8 mouse cellular contexts compared by ENCODE assay signal in genomic region chr7:31155296-31156033, GRCm38 (mm10). TPM values are rescaled to one million over a fixed set of nuclear protein-coding genes. Genes with fewer than 3 reads are reported as not detected.
DNase-seq lines count a peak whose midpoint lies in the region; ATAC-seq and TF ChIP-seq lines count a peak whose summit lies in the region.

Gene Gramd1a, minus strand, starts transcription at chr7:31155896.

- no peaks in the 10 kb centered on the region for H3K9me3 ChIP-seq in lung, embryonic 15.5 days
- H3K9me3 ChIP-seq in embryonic facial prominence, embryonic 10.5 days, result no peaks in the 10 kb centered on the region
- 0 out of 2 replicates have a peak, but pooled peaks cover 2% of the 10 kb centered on the region for H3K9me3 ChIP-seq in heart, embryonic 10.5 days
- H3K9me3 ChIP-seq in liver, postnatal 0 days (ENCODE audit: low read length), result no peaks in the 10 kb centered on the region
- H3K9me3 ChIP-seq in stomach, postnatal 0 days (ENCODE audit: control insufficient read depth, low read length), result no peaks in the 10 kb centered on the region

- H3K4me2 ChIP-seq in lung, embryonic 15.5 days, result no peak within 1 kb of the TSS
- peak within 1 kb of the TSS; percentile 53 for H3K4me2 ChIP-seq in liver, postnatal 0 days (ENCODE audit: low read depth, low read length)
- no peak within 1 kb of the TSS for H3K4me2 ChIP-seq in stomach, postnatal 0 days (replicated peaks; ENCODE audit: low read depth)

- H3K4me3 ChIP-seq in lung, embryonic 15.5 days, result no peak within 1 kb of the TSS
- peak within 1 kb of the TSS; percentile 32 for H3K4me3 ChIP-seq in embryonic facial prominence, embryonic 10.5 days
- H3K4me3 ChIP-seq in heart, embryonic 10.5 days, result peak within 1 kb of the TSS; percentile 24; the same call in 1 of the 2 replicates
- H3K4me3 ChIP-seq in liver, postnatal 0 days (ENCODE audit: low read depth, low read length), result peak within 1 kb of the TSS; percentile 17; the same call in 1 of the 2 replicates
- no peak within 1 kb of the TSS for H3K4me3 ChIP-seq in stomach, postnatal 0 days (ENCODE audit: low read depth, low read length)

- no peak for TF ChIP-seq EP300 in liver, postnatal 0 days (IDR thresholded peaks at IDR 0.05; ENCODE audit: low read depth)
- no peak for TF ChIP-seq EP300 in stomach, postnatal 0 days (optimal IDR thresholded peaks at IDR 0.05)

- ATAC-seq in lung, embryonic 15.5 days (ENCODE audit: borderline replicate concordance, extremely low read depth, low FRiP score, low TSS enrichment), result no peak
- no peak for ATAC-seq in liver, postnatal 0 days
- no peak for ATAC-seq in stomach, postnatal 0 days (ENCODE audit: low FRiP score, low TSS enrichment)

- peaks cover 14% of the 10 kb centered on the region for H3K4me1 ChIP-seq in lung, embryonic 15.5 days
- peaks cover 29% of the 10 kb centered on the region for H3K4me1 ChIP-seq in embryonic facial prominence, embryonic 10.5 days
- peaks cover 31% of the 10 kb centered on the region for H3K4me1 ChIP-seq in heart, embryonic 10.5 days
- H3K4me1 ChIP-seq in liver, postnatal 0 days (ENCODE audit: insufficient read depth), result peaks cover 26% of the 10 kb centered on the region
- 0 out of 2 replicates have a peak, but pooled peaks cover 2% of the 10 kb centered on the region for H3K4me1 ChIP-seq in stomach, postnatal 0 days (replicated peaks; ENCODE audit: control insufficient read depth, insufficient read depth)

- no peak for TF ChIP-seq CTCF in liver, postnatal 0 days (IDR thresholded peaks at IDR 0.05; ENCODE audit: low read depth)
- no peak for TF ChIP-seq CTCF in stomach, postnatal 0 days (IDR thresholded peaks at IDR 0.05; ENCODE audit: low read depth)

- 53% methylated on average over 5 of the region's 5 CpGs for WGBS in lung, embryonic 15.5 days
- WGBS in embryonic facial prominence, embryonic 10.5 days, result 55% methylated on average over 5 of the region's 5 CpGs
- 56% methylated on average over 5 of the region's 5 CpGs for WGBS in heart, embryonic 10.5 days
- 54% methylated on average over 5 of the region's 5 CpGs for WGBS in liver, postnatal 0 days (ENCODE audit: insufficient replicate concordance)
- 55% methylated on average over 5 of the region's 5 CpGs for WGBS in stomach, postnatal 0 days

- DNase-seq in lung, postnatal 25 days (ENCODE audit: low spot score), result no peak
- peak; percentile 59 for DNase-seq in embryonic facial prominence, embryonic 10.5 days (ENCODE audit: low spot score)
- no peak for DNase-seq in heart, embryonic 10.5 days (ENCODE audit: low spot score)
- DNase-seq in kidney, adult 9 months, result peak; percentile 76
- DNase-seq in liver, postnatal 0 days, result no peak
- DNase-seq in stomach, postnatal 0 days (ENCODE audit: low spot score), result no peak
- no peak for DNase-seq in spleen, postnatal 10 days (ENCODE audit: low spot score in 2 of 2)

- H3K27me3 ChIP-seq in lung, embryonic 15.5 days, result no peaks in the 10 kb centered on the region
- no peaks in the 10 kb centered on the region for H3K27me3 ChIP-seq in embryonic facial prominence, embryonic 10.5 days (replicated peaks; ENCODE audit: low read depth, poor library complexity, severe bottlenecking)
- no peaks in the 10 kb centered on the region for H3K27me3 ChIP-seq in heart, embryonic 10.5 days (ENCODE audit: insufficient read depth, poor library complexity, severe bottlenecking)
- H3K27me3 ChIP-seq in liver, postnatal 0 days (ENCODE audit: insufficient read depth, low read length), result no peaks in the 10 kb centered on the region
- H3K27me3 ChIP-seq in stomach, postnatal 0 days (ENCODE audit: control insufficient read depth, insufficient read depth, low read length), result no peaks in the 10 kb centered on the region

- no peak within 1 kb of the TSS for H3K9ac ChIP-seq in lung, embryonic 15.5 days
- peak within 1 kb of the TSS; percentile 48; the same call in 1 of the 2 replicates for H3K9ac ChIP-seq in liver, postnatal 0 days (replicated peaks)
- 0 out of 2 replicates have a peak within 1 kb of the TSS, but pooled peaks have one; percentile 19 for H3K9ac ChIP-seq in stomach, postnatal 0 days (ENCODE audit: low read length)

- H3K36me3 ChIP-seq in lung, embryonic 15.5 days, result no peaks in the 10 kb centered on the region
- H3K36me3 ChIP-seq in embryonic facial prominence, embryonic 10.5 days (replicated peaks), result no peaks in the 10 kb centered on the region
- H3K36me3 ChIP-seq in heart, embryonic 10.5 days, result no peaks in the 10 kb centered on the region
- no peaks in the 10 kb centered on the region for H3K36me3 ChIP-seq in liver, postnatal 0 days (replicated peaks; ENCODE audit: insufficient read depth, low read length)
- no peaks in the 10 kb centered on the region for H3K36me3 ChIP-seq in stomach, postnatal 0 days (ENCODE audit: control insufficient read depth, insufficient read depth, low read length)

- H3K27ac ChIP-seq in lung, embryonic 15.5 days, result peak within 1 kb of the TSS; percentile 44; the same call in 1 of the 2 replicates
- H3K27ac ChIP-seq in embryonic facial prominence, embryonic 10.5 days (replicated peaks), result peak within 1 kb of the TSS; percentile 77
- peak within 1 kb of the TSS; percentile 84 for H3K27ac ChIP-seq in heart, embryonic 10.5 days
- peak within 1 kb of the TSS; percentile 79 for H3K27ac ChIP-seq in liver, postnatal 0 days (ENCODE audit: low read depth)
- peak within 1 kb of the TSS; percentile 72 for H3K27ac ChIP-seq in stomach, postnatal 0 days (replicated peaks)

RNA-seq across cellular contexts. Expression of gene Gramd1a, which starts in this region (rescaled TPM):
- polyA plus RNA-seq in lung, embryonic 15.5 days (2015; fragmentation: Nextera tagmentation; extraction: Ambion mirVana), result 63.0 and 65.5 TPM in 2 replicates
- 96.1 and 102 TPM in 2 replicates for polyA plus RNA-seq in embryonic facial prominence, embryonic 10.5 days (2016; fragmentation: Nextera tagmentation; extraction: Ambion mirVana)
- 58.1 and 70.9 TPM in 2 replicates for polyA plus RNA-seq in heart, embryonic 10.5 days (2016; fragmentation: Nextera tagmentation; extraction: Ambion mirVana)
- polyA plus RNA-seq in liver, postnatal 0 days (2015; fragmentation: Nextera tagmentation; extraction: Ambion mirVana), result 7.1 and 8.9 TPM in 2 replicates
- polyA plus RNA-seq in stomach, postnatal 0 days (2015; fragmentation: Nextera tagmentation; extraction: Ambion mirVana), result 14.4 and 17.4 TPM in 2 replicates

Comparison
In these comparisons a context has a peak if more than half of its experiments do, and no peak if none do; other contexts are left out.
1. H3K4me3 ChIP-seq: peak in embryonic facial prominence, embryonic 10.5 days (single experiment), heart, embryonic 10.5 days (single experiment) and liver, postnatal 0 days (single experiment); none in lung, embryonic 15.5 days (single experiment) and stomach, postnatal 0 days (single experiment).
2. DNase-seq: peak in embryonic facial prominence, embryonic 10.5 days (single experiment) and kidney, adult 9 months (single experiment); none in lung, postnatal 25 days (single experiment), heart, embryonic 10.5 days (single experiment), liver, postnatal 0 days (single experiment), stomach, postnatal 0 days (single experiment) and spleen, postnatal 10 days (0 of 2).
3. Peak in every context shown above with its lines, with median percentiles within 50 percentile points of each other: H3K27ac ChIP-seq.